9 mouse cellular contexts compared by ENCODE assay signal in genomic region chr11:84526451-84526850, GRCm38 (mm10). TPM values are rescaled to one million over a fixed set of nuclear protein-coding genes. Genes with fewer than 3 reads are reported as not detected.
DNase-seq lines count a peak whose midpoint lies in the region; ATAC-seq and TF ChIP-seq lines count a peak whose summit lies in the region.
"Had no signal": no experiment of that assay in that cellular context is flagged by ENCODE, and none has a peak within 500 bp of the region (broad histone marks: within the 10 kb centered on the region; RNA-seq: fewer than 3 reads in every experiment).

No protein-coding gene starts in this region.

- WGBS in heart, embryonic 12.5 days: under 1% methylated on average over 10 of the region's 10 CpGs
- WGBS in forebrain, embryonic 16.5 days: 1% methylated on average over 10 of the region's 10 CpGs
- 2% methylated on average over 10 of the region's 10 CpGs for WGBS in liver, embryonic 13.5 days (ENCODE audit: insufficient replicate concordance)

- no peak overlapping the region for H3K27ac ChIP-seq in heart, embryonic 12.5 days (ENCODE audit: poor library complexity, severe bottlenecking)
- H3K27ac ChIP-seq in ES-Bruce4 (ENCODE audit: insufficient read depth, low read length): no peak overlapping the region
- H3K27ac ChIP-seq in forebrain, embryonic 16.5 days (ENCODE audit: low read length): no peak overlapping the region
- H3K27ac ChIP-seq in liver, embryonic 13.5 days: no peak overlapping the region

- H3K4me2 ChIP-seq in heart, embryonic 12.5 days: peak overlapping the region; percentile 86
- H3K4me2 ChIP-seq in forebrain, embryonic 16.5 days (ENCODE audit: low read length): no peak overlapping the region
- H3K4me2 ChIP-seq in liver, embryonic 13.5 days: peak overlapping the region; percentile 64; the same call in 1 of the 2 replicates

- ATAC-seq in heart, embryonic 12.5 days (ENCODE audit: insufficient number of reproducible peaks, low FRiP score): no peak
- no peak for ATAC-seq in forebrain, embryonic 16.5 days
- no peak for ATAC-seq in liver, embryonic 13.5 days (ENCODE audit: low read depth)

- H3K27me3 ChIP-seq in heart, embryonic 12.5 days (replicated peaks): peaks cover 100% of the 10 kb centered on the region
- H3K27me3 ChIP-seq in ES-Bruce4 (ENCODE audit: control insufficient read depth, insufficient read depth, low read length, poor library complexity, severe bottlenecking): peaks cover 80% of the 10 kb centered on the region
- H3K27me3 ChIP-seq in forebrain, embryonic 16.5 days (replicated peaks; ENCODE audit: control insufficient read depth, insufficient read depth, low read length): peaks cover 67% of the 10 kb centered on the region
- peaks cover 100% of the 10 kb centered on the region for H3K27me3 ChIP-seq in liver, embryonic 13.5 days

- no peak for TF ChIP-seq EP300 in ES-Bruce4 (IDR thresholded peaks at IDR 0.05; ENCODE audit: insufficient read depth, low read depth, low read length)

- H3K9ac ChIP-seq in heart, embryonic 12.5 days: no peak overlapping the region
- no peak overlapping the region for H3K9ac ChIP-seq in ES-Bruce4 (ENCODE audit: low read depth, poor library complexity, severe bottlenecking)
- H3K9ac ChIP-seq in forebrain, embryonic 16.5 days (replicated peaks; ENCODE audit: low read depth, low read length): no peak overlapping the region
- H3K9ac ChIP-seq in liver, embryonic 13.5 days: no peak overlapping the region

- DNase-seq in heart, postnatal 25 days (ENCODE audit: low spot score): no peak
- DNase-seq in liver, embryonic 13.5 days: no peak
- DNase-seq in right cerebral cortex, postnatal 36 days (ENCODE audit: low spot score in 2 of 2): no peak
- DNase-seq in left cerebral cortex, postnatal 10 days (ENCODE audit: extremely low spot score in 1 of 2, low spot score in 2 of 2): no peak
- DNase-seq in urinary bladder, postnatal 10 days (ENCODE audit: low spot score): no peak

- TF ChIP-seq CTCF in ES-Bruce4 (IDR thresholded peaks at IDR 0.05; ENCODE audit: low read depth, low read length): no peak

- TF ChIP-seq POLR2A in ES-Bruce4 (IDR thresholded peaks at IDR 0.05; ENCODE audit: insufficient read depth, low read length): no peak

- no peaks in the 10 kb centered on the region for H3K9me3 ChIP-seq in heart, embryonic 12.5 days (replicated peaks)
- H3K9me3 ChIP-seq in ES-Bruce4 (replicated peaks; ENCODE audit: control insufficient read depth, insufficient read depth, low read length, poor library complexity, severe bottlenecking): no peaks in the 10 kb centered on the region
- no peaks in the 10 kb centered on the region for H3K9me3 ChIP-seq in forebrain, embryonic 16.5 days (ENCODE audit: control insufficient read depth, low read length)
- no peaks in the 10 kb centered on the region for H3K9me3 ChIP-seq in liver, embryonic 13.5 days (replicated peaks)

- H3K36me3 ChIP-seq in heart, embryonic 12.5 days: no peaks in the 10 kb centered on the region
- no peaks in the 10 kb centered on the region for H3K36me3 ChIP-seq in ES-Bruce4 (ENCODE audit: control insufficient read depth, insufficient read depth, low read length, poor library complexity, severe bottlenecking)
- H3K36me3 ChIP-seq in forebrain, embryonic 16.5 days (ENCODE audit: control insufficient read depth, insufficient read depth): no peaks in the 10 kb centered on the region
- H3K36me3 ChIP-seq in liver, embryonic 13.5 days: no peaks in the 10 kb centered on the region

- peaks cover 49% of the 10 kb centered on the region for H3K4me1 ChIP-seq in heart, embryonic 12.5 days (replicated peaks)
- H3K4me1 ChIP-seq in ES-Bruce4 (ENCODE audit: control insufficient read depth, insufficient read depth, low read length): no peaks in the 10 kb centered on the region
- peaks cover 31% of the 10 kb centered on the region for H3K4me1 ChIP-seq in forebrain, embryonic 16.5 days (replicated peaks; ENCODE audit: control insufficient read depth, insufficient read depth, low read length)
- H3K4me1 ChIP-seq in liver, embryonic 13.5 days (replicated peaks): peaks cover 23% of the 10 kb centered on the region

- intact Hi-C loops in heart, postnatal 25 days (cut with DNase I): loop anchor here (10.0 kb wide), 1 partner anchor 268 kb away; no protein-coding TSS in a partner anchor
- intact Hi-C loops in left cerebral cortex, postnatal 10 days (cut with DNase I): no loop called here

- H3K4me3 ChIP-seq in heart, embryonic 12.5 days: peak overlapping the region; percentile 57
- H3K4me3 ChIP-seq in ES-Bruce4 (ENCODE audit: low read depth, low read length): peak overlapping the region; percentile 62
- H3K4me3 ChIP-seq in forebrain, embryonic 16.5 days (replicated peaks; ENCODE audit: low read length): peak overlapping the region; percentile 42
- H3K4me3 ChIP-seq in liver, embryonic 13.5 days (replicated peaks): peak overlapping the region; percentile 48; the same call in 1 of the 2 replicates
- H3K4me3 ChIP-seq: erythroblast, embryonic 14.5 days had no signal

RNA-seq across cellular contexts. Expression of gene Lhx1, which starts 1.1 kb away (rescaled TPM):
- polyA plus RNA-seq in heart, embryonic 12.5 days (2016; fragmentation: Nextera tagmentation; extraction: Ambion mirVana): 0.05 TPM in 2 replicates
- not detected for total RNA-seq in heart, postnatal 25 days (2021)
- polyA plus RNA-seq in ES-Bruce4 (2011; ENCODE audit: insufficient read depth, insufficient read length, low read depth, missing spikeins): 1.5 and 1.8 TPM in 2 replicates
- 2.7 and 3.0 TPM in 2 replicates for polyA plus RNA-seq in forebrain, embryonic 16.5 days (2015; fragmentation: Nextera tagmentation; extraction: Ambion mirVana)
- polyA plus RNA-seq in liver, embryonic 13.5 days (2015; fragmentation: Nextera tagmentation; extraction: Ambion mirVana): 0.02 and 0.05 TPM in 2 replicates
- total RNA-seq in left cerebral cortex, postnatal 10 days (2021): under 1 TPM; 0.39 to 0.71 TPM
- polyA plus RNA-seq: erythroblast, embryonic 14.5 days had no signal

RNA-seq across cellular contexts. Expression of gene Aatf, which starts 13.1 kb away (rescaled TPM):
- 28.6 and 29.4 TPM in 2 replicates for polyA plus RNA-seq in heart, embryonic 12.5 days (2016; fragmentation: Nextera tagmentation; extraction: Ambion mirVana)
- 10 to 100 TPM; 12.8 to 13.1 TPM for total RNA-seq in heart, postnatal 25 days (2021)
- polyA plus RNA-seq in ES-Bruce4 (2011; ENCODE audit: insufficient read depth, insufficient read length, low read depth, missing spikeins): 57.3 and 59.1 TPM in 2 replicates
- polyA plus RNA-seq in forebrain, embryonic 16.5 days (2015; fragmentation: Nextera tagmentation; extraction: Ambion mirVana): 56.9 and 58.5 TPM in 2 replicates
- 44.7 and 52.4 TPM in 2 replicates for polyA plus RNA-seq in liver, embryonic 13.5 days (2015; fragmentation: Nextera tagmentation; extraction: Ambion mirVana)
- 10 to 100 TPM; 20.9 to 23.7 TPM for total RNA-seq in left cerebral cortex, postnatal 10 days (2021)
